Mouse (Mus musculus): Measurements from ENCODE around the gene Gstm5. TPM values are rescaled to one million over a fixed set of nuclear protein-coding genes. Genes with fewer than 3 reads are reported as not detected.

Gstm5 gene
- total and polyA plus RNA-seq, 3 experiments: 134 to 164 TPM; not detected in 1

DNA sequence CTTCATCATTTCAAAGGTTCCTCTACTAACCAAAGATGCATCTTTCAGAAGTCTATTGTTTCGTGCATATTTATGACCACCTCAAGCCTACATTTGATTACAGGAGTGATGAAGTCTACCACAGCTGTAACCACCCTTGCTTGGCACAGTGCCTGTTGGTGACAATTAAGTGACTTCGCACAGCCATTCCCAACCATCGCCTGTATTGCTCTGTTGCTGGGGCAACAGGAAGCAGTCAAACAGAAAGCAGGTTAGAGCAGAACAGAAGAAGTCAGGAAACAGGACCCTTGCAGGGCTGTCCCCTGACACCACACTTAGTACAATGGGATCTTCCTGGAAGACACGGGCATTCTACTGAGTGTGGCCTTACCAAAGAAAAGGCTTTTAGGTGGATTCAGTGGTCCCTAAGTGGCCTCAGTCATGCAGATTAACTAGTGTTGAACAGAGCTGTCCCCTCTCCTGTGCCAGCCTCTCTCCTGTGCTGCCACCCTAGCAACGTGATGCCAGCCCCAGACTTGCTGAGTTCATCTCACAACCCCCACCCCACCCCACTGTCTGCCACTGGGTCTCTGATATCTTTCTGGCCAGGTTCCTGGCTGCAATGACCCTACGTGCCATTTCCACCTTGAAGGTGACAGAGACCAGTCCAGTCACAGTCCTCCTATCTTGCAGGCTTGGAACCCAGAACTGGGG is 46.5 kb upstream of the Gstm5 start:
- no peaks in the 10 kb centered on the region for H3K79me2 ChIP-seq (ENCODE audit: control insufficient read depth, insufficient read depth, low read length, poor library complexity)
- H3K4me3 ChIP-seq (ENCODE audit: control insufficient read depth in 1 of 2, insufficient read depth in 1 of 2, low read depth in 2 of 2, low read length in 2 of 2): no peak overlapping the region
- TF ChIP-seq KAT2A (conservative IDR thresholded peaks at IDR 0.05; ENCODE audit: low read depth, low read length): no peak
- TF ChIP-seq ZC3H11A (IDR thresholded peaks at IDR 0.05; ENCODE audit: low read depth, low read length): no peak
- TF ChIP-seq USF1 (IDR thresholded peaks at IDR 0.05; ENCODE audit: low read depth, low read length): no peak
- no peak for TF ChIP-seq HCFC1 (IDR thresholded peaks at IDR 0.05; ENCODE audit: low read depth, low read length)
- TF ChIP-seq BHLHE40 (IDR thresholded peaks at IDR 0.05; ENCODE audit: borderline replicate concordance, low read depth, low read length): no peak
- TF ChIP-seq MAFK (IDR thresholded peaks at IDR 0.05; ENCODE audit: borderline replicate concordance, low read depth, low read length): no peak
- no peak for TF ChIP-seq NRF1 (IDR thresholded peaks at IDR 0.05; ENCODE audit: insufficient read depth, low read depth, low read length, poor library complexity, severe bottlenecking)
- TF ChIP-seq EP300 (IDR thresholded peaks at IDR 0.05; ENCODE audit: low read depth in 1 of 2, low read length in 2 of 2): no peak
- TF ChIP-seq POLR2A (IDR thresholded peaks at IDR 0.05; ENCODE audit: control insufficient read depth in 1 of 2, insufficient read depth in 1 of 2, low read depth in 1 of 2, low read length in 2 of 2, poor library complexity in 1 of 2): no peak
- H3K36me3 ChIP-seq (ENCODE audit: control insufficient read depth in 1 of 2, insufficient read depth in 2 of 2, low read length in 2 of 2): no peaks in the 10 kb centered on the region
- H3K27me3 ChIP-seq (ENCODE audit: control insufficient read depth in 1 of 2, insufficient read depth in 2 of 2, low read length in 2 of 2): peaks cover 2 to 5% of the 10 kb centered on the region in 2 experiments; a peak in 3 of 4 replicates
- no peak overlapping the region for H3K9ac ChIP-seq (ENCODE audit: control insufficient read depth, low read depth, low read length, poor library complexity, severe bottlenecking)
- H3K9me3 ChIP-seq (replicated peaks; ENCODE audit: insufficient read depth, low read length): no peaks in the 10 kb centered on the region
- DNase-seq (ENCODE audit: low read depth, low spot score): no peak
- no peaks in the 10 kb centered on the region for H3K4me1 ChIP-seq (ENCODE audit: control insufficient read depth in 1 of 2, insufficient read depth in 2 of 2, low read length in 2 of 2)
- H3K27ac ChIP-seq (ENCODE audit: control insufficient read depth, low read depth, low read length): no peak overlapping the region

GRCm38 (mm10) chr3:107849693-107850031 is 46.0 kb upstream of the Gstm5 start:
- no peaks in the 10 kb centered on the region for H3K79me2 ChIP-seq (ENCODE audit: control insufficient read depth, insufficient read depth, low read length, poor library complexity)
- DNase-seq (ENCODE audit: low read depth, low spot score): no peak
- H3K9me3 ChIP-seq (replicated peaks; ENCODE audit: insufficient read depth, low read length): no peaks in the 10 kb centered on the region
- TF ChIP-seq POLR2AphosphoS2 (IDR thresholded peaks at IDR 0.05; ENCODE audit: low read length) (no peak), UBTF (IDR thresholded peaks at IDR 0.05; ENCODE audit: borderline replicate concordance, insufficient read depth, low read depth, low read length) (no peak), TAL1 (IDR thresholded peaks at IDR 0.05; ENCODE audit: low read length) (no peak), E2F4 (IDR thresholded peaks at IDR 0.05; ENCODE audit: borderline replicate concordance, low read depth, low read length) (no peak), CHD2 (IDR thresholded peaks at IDR 0.05; ENCODE audit: low read length) (no peak)
- H3K9ac ChIP-seq (ENCODE audit: control insufficient read depth, low read depth, low read length, poor library complexity, severe bottlenecking): no peak overlapping the region
- H3K27me3 ChIP-seq (ENCODE audit: control insufficient read depth in 1 of 2, insufficient read depth in 2 of 2, low read length in 2 of 2): peaks cover 2 to 5% of the 10 kb centered on the region in 2 experiments; a peak in 3 of 4 replicates
- H3K36me3 ChIP-seq (ENCODE audit: control insufficient read depth in 1 of 2, insufficient read depth in 2 of 2, low read length in 2 of 2): no peaks in the 10 kb centered on the region
- H3K27ac ChIP-seq (ENCODE audit: control insufficient read depth, low read depth, low read length): no peak overlapping the region
- H3K4me3 ChIP-seq (ENCODE audit: control insufficient read depth in 1 of 2, insufficient read depth in 1 of 2, low read depth in 2 of 2, low read length in 2 of 2): no peak overlapping the region
- no peaks in the 10 kb centered on the region for H3K4me1 ChIP-seq (ENCODE audit: control insufficient read depth in 1 of 2, insufficient read depth in 2 of 2, low read length in 2 of 2)

Measured in MEL (cell line).